Mouse (Mus musculus) spleen, postnatal 10 days (tissue): ENCODE results near the gene Il1r1.
"Not testable (repeated sequence)": the region's sequence is repeated elsewhere in the genome, so short reads cannot be mapped to it uniquely, and the experiment has no call there.

ENCODE experiments used
- DNase-seq, 2 experiments: peaks; one replicate each; pipeline ENCODE4 v3.0.0; 2021 to 2022; ENCODE audit warnings: low spot score in 2 of 2

Il1r1 gene

GRCm38 (mm10) chr1:40271052-40271451, 46.2 kb downstream of the Il1r1 start:
- no peak for DNase-seq

- no peak for DNase-seq
Measured at GRCm38 (mm10) chr1:40271486-40272055, 46.7 kb downstream of the Il1r1 start.

- DNase-seq = no peak
Measured at GRCm38 (mm10) chr1:40272204-40272603, 47.3 kb downstream of the Il1r1 start.

- DNase-seq = no peak
Measured at GRCm38 (mm10) chr1:40273491-40273890, 48.6 kb downstream of the Il1r1 start.

- DNase-seq = no peak
Measured at GRCm38 (mm10) chr1:40275285-40276013, 50.6 kb downstream of the Il1r1 start.

GRCm38 (mm10) chr1:40277944-40278343, 53.1 kb downstream of the Il1r1 start:
- no peak for DNase-seq

- no peak for DNase-seq
Measured at GRCm38 (mm10) chr1:40278720-40279119, 53.8 kb downstream of the Il1r1 start.

GRCm38 (mm10) chr1:40279182-40279743, 54.4 kb downstream of the Il1r1 start:
- DNase-seq = no peak

- DNase-seq = no peak
Measured at GRCm38 (mm10) chr1:40281950-40282349, 57.1 kb downstream of the Il1r1 start.

GRCm38 (mm10) chr1:40282394-40282793, 57.5 kb downstream of the Il1r1 start:
- no peak for DNase-seq

- DNase-seq = no peak
Measured at GRCm38 (mm10) chr1:40283995-40284394, 59.1 kb downstream of the Il1r1 start.

- DNase-seq = no peak
Measured at GRCm38 (mm10) chr1:40290489-40291255, 65.8 kb downstream of the Il1r1 start.

- DNase-seq = no peak
Measured at GRCm38 (mm10) chr1:40292231-40292630, 67.4 kb downstream of the Il1r1 start.

- peak in 1 of 2 experiments; percentile 31 for DNase-seq
Measured at GRCm38 (mm10) chr1:40293891-40294290, 69.0 kb downstream of the Il1r1 start.

GRCm38 (mm10) chr1:40294824-40295223, 69.9 kb downstream of the Il1r1 start:
- no peak for DNase-seq

GRCm38 (mm10) chr1:40298053-40298452, 73.2 kb downstream of the Il1r1 start:
- DNase-seq = no peak

GRCm38 (mm10) chr1:40303179-40303866, 78.4 kb downstream of the Il1r1 start:
- DNase-seq = no peak

- not testable (repeated sequence) for DNase-seq
Measured at GRCm38 (mm10) chr1:40304321-40304720, 79.4 kb downstream of the Il1r1 start.

- no peak for DNase-seq
Measured at GRCm38 (mm10) chr1:40306111-40306510, 81.2 kb downstream of the Il1r1 start.

- DNase-seq = no peak
Measured at GRCm38 (mm10) chr1:40311123-40311522, 86.2 kb downstream of the Il1r1 start.

- DNase-seq = no peak
Measured at GRCm38 (mm10) chr1:40311625-40312024, 86.7 kb downstream of the Il1r1 start.

GRCm38 (mm10) chr1:40314016-40314415, 89.1 kb downstream of the Il1r1 start:
- DNase-seq = no peak
